Mouse (Mus musculus): ENCODE results near the gene Hnrnph3. TPM values are rescaled to one million over a fixed set of nuclear protein-coding genes. Genes with fewer than 3 reads are reported as not detected.

The Hnrnph3 gene
- polyA plus RNA-seq (2015; fragmentation: Nextera tagmentation; extraction: Ambion mirVana) = 96.3 and 100 TPM in 2 replicates

DNA sequence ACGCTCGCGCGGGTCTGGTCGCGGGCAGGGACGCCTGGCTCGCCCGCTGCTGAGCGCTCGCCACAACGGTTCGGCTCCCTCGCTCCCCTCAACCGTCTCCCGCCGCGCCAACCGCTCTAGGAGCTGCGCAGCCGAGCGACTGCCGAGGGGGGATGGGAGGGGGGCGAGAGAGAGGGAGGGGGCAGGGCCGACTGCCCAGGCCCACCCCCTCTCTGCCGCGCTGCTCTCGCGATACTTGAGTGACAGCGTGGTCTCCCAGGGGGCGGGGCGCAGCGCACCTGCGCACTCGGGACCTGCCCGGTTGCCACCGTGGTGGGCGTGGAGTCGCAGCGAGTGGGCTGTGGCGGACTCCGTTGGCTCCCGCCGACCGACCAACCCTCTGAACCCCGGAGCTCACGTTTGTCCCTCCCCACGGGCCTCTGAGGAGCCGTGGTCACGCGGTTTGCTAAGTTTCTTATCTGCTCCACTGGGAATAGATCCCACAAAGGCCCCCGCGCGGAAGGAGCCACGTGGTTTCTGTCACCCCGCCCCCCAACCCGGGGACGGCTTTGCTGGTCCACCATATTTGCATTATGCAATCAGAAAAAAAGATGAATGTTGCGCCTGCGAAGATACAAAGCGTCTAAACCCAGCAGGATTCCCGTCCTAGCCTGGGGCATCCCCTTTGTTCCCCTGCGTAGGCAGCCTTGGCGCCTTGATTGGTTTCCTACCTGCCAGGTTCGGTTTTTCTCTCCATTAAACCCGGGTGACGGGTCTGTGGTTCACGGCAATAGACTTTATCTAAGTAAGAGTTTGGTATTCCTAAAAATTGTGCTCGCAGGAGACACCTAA, at the start of gene Hnrnph3, which contains the start of gene Pbld2:
Gene Hnrnph3 (minus strand): TSS at position 469 of the 831 bp plus-strand sequence.
Gene Pbld2 (plus strand): TSS at position 567 of the 831 bp plus-strand sequence.
- Histone ChIP-seq H3K9me3 (replicated peaks) (no peaks in the 10 kb centered on the region), H3K9ac (peak within 1 kb of the TSS; percentile 89), H3K4me1 (peaks cover 34% of the 10 kb centered on the region), H3K36me3 (no peaks in the 10 kb centered on the region), H3K27me3 (no peaks in the 10 kb centered on the region), H3K4me2 (replicated peaks) (peak within 1 kb of the TSS; percentile 63), H3K4me3 (replicated peaks) (peak within 1 kb of the TSS; percentile 74), H3K27ac (replicated peaks) (peak within 1 kb of the TSS; percentile 100)
- under 1% methylated on average over 68 of the region's 69 CpGs for WGBS
- ATAC-seq (ENCODE audit: insufficient number of reproducible peaks, low FRiP score, low TSS enrichment, low read depth) = peak; percentile 97

GRCm38 (mm10) chr10:63065988-63066387, 42.0 kb upstream of the Hnrnph3 start:
- Histone ChIP-seq H3K27me3 (no peaks in the 10 kb centered on the region), H3K27ac (replicated peaks) (no peak overlapping the region), H3K4me3 (replicated peaks) (no peak overlapping the region), H3K4me1 (no peaks in the 10 kb centered on the region), H3K4me2 (replicated peaks) (no peak overlapping the region), H3K36me3 (no peaks in the 10 kb centered on the region), H3K9me3 (replicated peaks) (no peaks in the 10 kb centered on the region), H3K9ac (no peak overlapping the region)
- WGBS = 8% methylated on average over 5 of the region's 5 CpGs
- ATAC-seq (ENCODE audit: insufficient number of reproducible peaks, low FRiP score, low TSS enrichment, low read depth) = no peak

- H3K4me2 ChIP-seq (replicated peaks) = no peak overlapping the region
- 47% methylated on average over 8 of the region's 8 CpGs for WGBS
- no peaks in the 10 kb centered on the region for H3K4me1 ChIP-seq
- no peak overlapping the region for H3K4me3 ChIP-seq (replicated peaks)
- no peak overlapping the region for H3K27ac ChIP-seq (replicated peaks)
- H3K9ac ChIP-seq = no peak overlapping the region
- H3K9me3 ChIP-seq (replicated peaks) = no peaks in the 10 kb centered on the region
- H3K27me3 ChIP-seq = no peaks in the 10 kb centered on the region
- no peaks in the 10 kb centered on the region for H3K36me3 ChIP-seq
- no peak for ATAC-seq (ENCODE audit: insufficient number of reproducible peaks, low FRiP score, low TSS enrichment, low read depth)
These were observed 41.5 kb upstream of the Hnrnph3 start for GRCm38 (mm10) chr10:63065561-63065960.

- WGBS = 71% methylated on average over 9 of the region's 9 CpGs
- no peak for ATAC-seq (ENCODE audit: insufficient number of reproducible peaks, low FRiP score, low TSS enrichment, low read depth)
These were observed 40.5 kb upstream of the Hnrnph3 start for GRCm38 (mm10) chr10:63064516-63064915.

GRCm38 (mm10) chr10:63063365-63063764, 39.3 kb upstream of the Hnrnph3 start:
- no peaks in the 10 kb centered on the region for H3K27me3 ChIP-seq
- H3K36me3 ChIP-seq = no peaks in the 10 kb centered on the region
- H3K4me3 ChIP-seq (replicated peaks) = no peak overlapping the region
- no peak overlapping the region for H3K9ac ChIP-seq
- H3K4me1 ChIP-seq = no peaks in the 10 kb centered on the region
- H3K9me3 ChIP-seq (replicated peaks) = no peaks in the 10 kb centered on the region
- ATAC-seq (ENCODE audit: insufficient number of reproducible peaks, low FRiP score, low TSS enrichment, low read depth) = no peak
- no peak overlapping the region for H3K4me2 ChIP-seq (replicated peaks)
- H3K27ac ChIP-seq (replicated peaks) = no peak overlapping the region
- 75% methylated on average over 7 of the region's 7 CpGs for WGBS

More at GRCm38 (mm10) chr10:63064516-63064915, 40.5 kb upstream of the Hnrnph3 start:
- no peaks in the 10 kb centered on the region for H3K9me3 ChIP-seq (replicated peaks)
- no peak overlapping the region for H3K27ac ChIP-seq (replicated peaks)
- H3K4me1 ChIP-seq = no peaks in the 10 kb centered on the region
- no peak overlapping the region for H3K4me3 ChIP-seq (replicated peaks)
- no peaks in the 10 kb centered on the region for H3K36me3 ChIP-seq
- no peak overlapping the region for H3K4me2 ChIP-seq (replicated peaks)
- H3K27me3 ChIP-seq = no peaks in the 10 kb centered on the region
- H3K9ac ChIP-seq = no peak overlapping the region

DNA sequence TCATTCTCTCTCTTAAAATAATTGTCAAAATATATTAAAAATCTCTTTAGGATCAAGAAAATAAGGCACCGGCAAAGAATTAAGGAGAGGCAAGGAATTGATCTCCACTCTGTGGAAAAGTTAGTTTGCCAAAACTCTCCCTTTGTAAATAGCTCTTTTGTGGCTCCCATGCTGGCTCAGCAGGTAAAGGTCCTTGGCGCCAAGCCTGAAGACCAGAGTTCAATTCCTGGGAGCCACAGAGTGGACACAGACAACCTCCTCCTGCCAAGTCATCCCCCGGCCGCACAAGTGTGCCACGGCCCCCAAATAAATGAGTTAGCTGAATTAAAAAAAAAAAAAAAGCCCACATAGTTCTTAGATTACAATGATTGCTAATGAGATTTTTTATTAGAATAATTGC, 38.7 kb upstream of the Hnrnph3 start:
- H3K27me3 ChIP-seq = no peaks in the 10 kb centered on the region
- no peak overlapping the region for H3K9ac ChIP-seq
- 95% methylated on average over 5 of the region's 5 CpGs for WGBS
- no peak overlapping the region for H3K4me3 ChIP-seq (replicated peaks)
- H3K4me2 ChIP-seq (replicated peaks) = no peak overlapping the region
- H3K9me3 ChIP-seq (replicated peaks) = no peaks in the 10 kb centered on the region
- H3K36me3 ChIP-seq = no peaks in the 10 kb centered on the region
- H3K4me1 ChIP-seq = no peaks in the 10 kb centered on the region
- no peak overlapping the region for H3K27ac ChIP-seq (replicated peaks)
- no peak for ATAC-seq (ENCODE audit: insufficient number of reproducible peaks, low FRiP score, low TSS enrichment, low read depth)

- Histone ChIP-seq H3K36me3 (no peaks in the 10 kb centered on the region), H3K4me3 (replicated peaks) (no peak overlapping the region), H3K4me2 (replicated peaks) (no peak overlapping the region), H3K9ac (no peak overlapping the region), H3K27ac (replicated peaks) (no peak overlapping the region), H3K4me1 (no peaks in the 10 kb centered on the region), H3K27me3 (no peaks in the 10 kb centered on the region), H3K9me3 (replicated peaks) (no peaks in the 10 kb centered on the region)
- no peak for ATAC-seq (ENCODE audit: insufficient number of reproducible peaks, low FRiP score, low TSS enrichment, low read depth)
- 64% methylated on average over 12 of the region's 12 CpGs for WGBS
These were observed 37.2 kb upstream of the Hnrnph3 start for GRCm38 (mm10) chr10:63061266-63061665.

GRCm38 (mm10) chr10:63060406-63060805, 36.4 kb upstream of the Hnrnph3 start:
- H3K4me3 ChIP-seq (replicated peaks) = no peak overlapping the region
- H3K36me3 ChIP-seq = no peaks in the 10 kb centered on the region
- H3K9me3 ChIP-seq (replicated peaks) = no peaks in the 10 kb centered on the region
- no peak for ATAC-seq (ENCODE audit: insufficient number of reproducible peaks, low FRiP score, low TSS enrichment, low read depth)
- no peaks in the 10 kb centered on the region for H3K4me1 ChIP-seq
- no peak overlapping the region for H3K9ac ChIP-seq
- H3K27ac ChIP-seq (replicated peaks) = no peak overlapping the region
- no peaks in the 10 kb centered on the region for H3K27me3 ChIP-seq
- no peak overlapping the region for H3K4me2 ChIP-seq (replicated peaks)
- WGBS = 69% methylated on average over 11 of the region's 11 CpGs

DNA sequence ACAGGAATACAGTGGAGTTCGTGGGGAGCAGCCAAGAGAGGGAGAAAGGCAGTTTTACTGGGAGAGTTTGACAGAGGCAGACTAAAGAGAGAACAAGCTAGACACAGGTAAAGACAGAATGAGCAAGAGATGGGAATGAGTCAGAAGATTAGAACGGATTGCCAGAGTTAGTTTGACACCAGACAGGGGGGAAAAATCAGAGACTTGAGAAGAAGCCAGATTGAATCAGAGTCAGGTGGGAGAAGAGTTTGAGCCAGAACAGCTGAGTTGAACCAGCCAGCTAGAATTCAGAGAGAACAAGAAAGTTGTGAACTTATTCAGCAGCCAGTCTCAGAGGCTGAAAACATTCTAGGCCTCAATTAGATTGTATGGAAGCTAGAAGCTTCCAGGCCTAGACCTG, 35.8 kb upstream of the Hnrnph3 start, which contains the start of gene Pbld1:
Gene Pbld1 (plus strand): TSS at position 301 of the 400 bp plus-strand sequence.
- Histone ChIP-seq H3K27me3 (no peaks in the 10 kb centered on the region), H3K9ac (no peak within 1 kb of the TSS), H3K4me1 (no peaks in the 10 kb centered on the region), H3K36me3 (no peaks in the 10 kb centered on the region), H3K27ac (replicated peaks) (no peak within 1 kb of the TSS), H3K4me3 (replicated peaks) (no peak within 1 kb of the TSS), H3K9me3 (replicated peaks) (no peaks in the 10 kb centered on the region), H3K4me2 (replicated peaks) (no peak within 1 kb of the TSS)
- 73% methylated on average over 2 of the region's 2 CpGs for WGBS
- ATAC-seq (ENCODE audit: insufficient number of reproducible peaks, low FRiP score, low TSS enrichment, low read depth) = no peak

DNA sequence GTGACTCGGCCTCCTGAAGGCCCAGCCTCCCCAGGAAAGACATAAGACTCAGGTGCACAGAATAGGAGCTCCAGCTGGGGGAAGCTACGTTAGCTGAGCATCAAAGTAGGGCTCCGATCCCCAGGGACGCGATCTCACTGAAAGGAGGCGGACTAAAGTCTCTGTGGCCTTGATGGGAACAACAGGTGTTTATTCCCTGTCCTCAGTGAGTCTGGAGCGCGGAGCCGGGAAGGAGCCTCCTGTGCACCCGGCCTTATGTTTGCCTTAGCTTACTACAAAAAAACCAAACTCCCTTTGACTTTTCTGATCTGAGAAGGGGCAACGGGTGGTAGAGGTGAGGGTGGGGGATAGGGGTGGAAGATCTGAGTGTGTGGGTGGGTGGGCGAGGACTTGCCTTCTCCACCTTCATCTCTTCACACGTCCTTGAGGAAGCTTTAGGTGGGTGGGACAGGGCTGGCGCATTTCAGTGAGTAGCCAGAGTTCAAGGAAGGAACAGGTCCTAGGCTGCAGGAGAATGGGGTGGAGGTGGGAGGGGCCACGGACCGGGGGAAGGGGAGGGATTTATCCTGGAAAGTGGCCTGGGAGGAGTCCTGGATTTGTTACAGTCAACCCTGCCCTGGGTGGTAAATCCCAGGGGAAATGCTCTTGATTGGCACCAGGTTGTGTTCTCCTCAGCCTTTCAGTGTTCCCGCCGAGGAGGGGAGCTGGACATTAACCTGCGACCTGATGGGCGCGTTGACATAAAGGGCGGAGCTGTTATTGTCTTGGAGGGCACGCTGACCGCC, 33.1 kb upstream of the Hnrnph3 start:
- no peak for ATAC-seq (ENCODE audit: insufficient number of reproducible peaks, low FRiP score, low TSS enrichment, low read depth)
- Histone ChIP-seq H3K4me2 (replicated peaks) (no peak overlapping the region), H3K27me3 (no peaks in the 10 kb centered on the region), H3K36me3 (no peaks in the 10 kb centered on the region), H3K4me3 (replicated peaks) (no peak overlapping the region), H3K4me1 (no peaks in the 10 kb centered on the region), H3K9ac (no peak overlapping the region), H3K27ac (replicated peaks) (no peak overlapping the region), H3K9me3 (replicated peaks) (no peaks in the 10 kb centered on the region)
- 39% methylated on average over 24 of the region's 24 CpGs for WGBS

GRCm38 (mm10) chr10:63054586-63054985, 30.6 kb upstream of the Hnrnph3 start:
- H3K36me3 ChIP-seq = no peaks in the 10 kb centered on the region
- ATAC-seq (ENCODE audit: insufficient number of reproducible peaks, low FRiP score, low TSS enrichment, low read depth) = no peak
- no peak overlapping the region for H3K4me3 ChIP-seq (replicated peaks)
- H3K27me3 ChIP-seq = no peaks in the 10 kb centered on the region
- no peak overlapping the region for H3K4me2 ChIP-seq (replicated peaks)
- no peaks in the 10 kb centered on the region for H3K9me3 ChIP-seq (replicated peaks)
- no peaks in the 10 kb centered on the region for H3K4me1 ChIP-seq
- no peak overlapping the region for H3K27ac ChIP-seq (replicated peaks)
- 72% methylated on average over 2 of the region's 2 CpGs for WGBS
- H3K9ac ChIP-seq = no peak overlapping the region

Measured in embryonic facial prominence, embryonic 15.5 days (tissue).